In the genomic region with DNA sequence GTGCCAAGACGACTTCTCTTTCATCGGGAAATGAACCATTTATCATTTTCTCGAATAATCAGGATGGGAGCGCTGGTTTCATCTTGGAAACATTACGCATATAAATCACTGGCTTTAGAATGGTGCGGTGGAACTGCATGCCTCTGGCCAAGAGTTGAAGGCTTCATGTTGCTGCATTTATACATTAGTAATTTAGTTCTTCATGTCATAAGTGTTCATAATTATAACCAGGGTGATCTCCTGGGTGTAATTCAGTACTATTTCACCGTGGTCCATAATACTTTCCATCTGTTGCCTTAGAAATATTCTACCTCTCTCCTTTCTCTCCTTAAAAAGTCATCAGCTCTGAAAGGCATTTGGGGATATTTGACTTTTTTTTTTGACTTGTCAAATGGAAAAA, we compare ENCODE assay signal across 19 mouse cellular contexts. TPM values are rescaled to one million over a fixed set of nuclear protein-coding genes. Genes with fewer than 3 reads are reported as not detected.
"Had no signal": no experiment of that assay in that cellular context is flagged by ENCODE, and none has a peak within 500 bp of the region (broad histone marks: within the 10 kb centered on the region; RNA-seq: fewer than 3 reads in every experiment).

No protein-coding gene starts in this region.

- H3K9me3 ChIP-seq: lung, embryonic 15.5 days; midbrain, embryonic 10.5 days; midbrain, embryonic 12.5 days; neural tube, embryonic 13.5 days; neural tube, embryonic 15.5 days had no signal

- DNase-seq: lung, adult 18-20 months; lung, postnatal 4 days; midbrain, embryonic 14.5 days; retina, postnatal 1 day; right cerebral cortex, adult 18-20 months; right cerebral cortex, postnatal 25 days; right cerebral cortex, postnatal 4 days; spleen, adult 18-20 months; thymus, adult 18-20 months; thymus, postnatal 14 days; thymus, postnatal 36 days had no signal

- H3K4me3 ChIP-seq: lung, embryonic 15.5 days; midbrain, embryonic 10.5 days; midbrain, embryonic 12.5 days; myocyte; neural tube, embryonic 13.5 days; neural tube, embryonic 15.5 days had no signal

- H3K4me2 ChIP-seq: lung, embryonic 15.5 days; midbrain, embryonic 12.5 days; neural tube, embryonic 13.5 days; neural tube, embryonic 15.5 days had no signal

- H3K36me3 ChIP-seq: lung, embryonic 15.5 days; midbrain, embryonic 10.5 days; midbrain, embryonic 12.5 days; neural tube, embryonic 13.5 days; neural tube, embryonic 15.5 days had no signal

- H3K4me1 ChIP-seq: lung, embryonic 15.5 days; midbrain, embryonic 10.5 days; midbrain, embryonic 12.5 days; neural tube, embryonic 13.5 days; neural tube, embryonic 15.5 days had no signal

- H3K27me3 ChIP-seq: lung, embryonic 15.5 days had no signal

- H3K9ac ChIP-seq: lung, embryonic 15.5 days; midbrain, embryonic 12.5 days; neural tube, embryonic 13.5 days; neural tube, embryonic 15.5 days had no signal

- H3K27ac ChIP-seq: lung, embryonic 15.5 days; midbrain, embryonic 10.5 days; midbrain, embryonic 12.5 days; neural tube, embryonic 13.5 days; neural tube, embryonic 15.5 days had no signal

- ATAC-seq: lung, postnatal 0 days; midbrain, embryonic 16.5 days had no signal

RNA-seq across cellular contexts. Expression of gene Egfl6, which starts 29.7 kb away (rescaled TPM):
- polyA plus RNA-seq: myocyte had no signal
